Mouse (Mus musculus): ENCODE data around the gene Lsr. TPM values are rescaled to one million over a fixed set of nuclear protein-coding genes. Genes with fewer than 3 reads are reported as not detected.

The Lsr gene
- total RNA-seq (2015) (0.12 and 0.59 TPM in 2 replicates), total RNA-seq (2017) (0.33 and 0.68 TPM in 2 replicates)

DNA sequence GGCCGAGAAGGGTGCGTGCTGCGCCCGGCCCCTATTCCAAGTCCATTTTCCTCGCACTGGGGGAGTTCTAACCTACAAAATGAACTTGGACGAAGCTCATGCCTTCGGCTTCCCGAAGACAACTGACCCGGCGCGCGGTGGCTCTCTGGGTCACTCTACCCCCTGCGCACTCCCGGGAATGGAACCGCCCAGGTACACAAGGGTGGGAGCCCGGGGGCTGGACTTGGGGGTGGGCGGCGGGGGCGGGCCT is at the start of gene Lsr:
Lsr (minus strand) TSS at position 214 of the 250 bp plus-strand sequence.
- no peak for ATAC-seq (replicated peaks; ENCODE audit: poor library complexity)

DNA sequence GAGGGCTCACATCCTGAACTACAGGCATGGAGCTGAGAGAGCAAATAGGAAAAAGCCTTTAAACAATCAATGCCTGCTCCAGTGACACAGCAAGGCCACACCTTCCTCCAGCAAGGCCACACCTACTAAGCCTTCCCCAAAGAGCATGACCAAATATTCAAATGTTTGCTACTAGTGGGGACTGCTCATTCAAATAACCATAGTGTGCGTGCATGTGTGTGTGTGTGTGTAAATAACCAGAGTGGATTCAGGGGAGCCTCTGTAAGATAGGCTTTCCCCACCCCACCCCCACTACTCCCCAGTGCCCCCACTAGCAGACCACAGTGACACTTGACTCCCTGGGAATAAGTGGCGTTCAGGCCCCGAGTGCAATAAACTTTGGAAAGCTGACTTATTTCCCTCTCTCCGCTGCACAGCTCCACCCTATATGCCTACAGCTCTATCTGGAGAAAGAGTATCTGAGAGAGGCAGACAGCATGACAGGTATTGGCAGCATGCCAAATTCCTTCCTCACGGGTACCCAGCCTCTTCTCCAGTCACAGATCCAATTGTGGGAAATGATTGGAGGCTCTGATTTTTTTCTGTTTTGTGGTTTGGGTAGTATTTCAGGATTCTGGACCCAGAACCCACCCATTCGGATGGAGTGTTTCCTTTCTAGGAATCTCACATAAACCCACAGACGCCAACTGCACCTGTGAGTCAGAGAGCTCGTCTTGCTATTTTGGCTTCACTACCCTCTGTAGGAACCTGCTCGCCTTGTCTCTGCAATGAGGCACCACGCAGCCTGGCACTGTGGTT is 44.0 kb upstream of the Lsr start:
- no peak for ATAC-seq (replicated peaks; ENCODE audit: poor library complexity)

DNA sequence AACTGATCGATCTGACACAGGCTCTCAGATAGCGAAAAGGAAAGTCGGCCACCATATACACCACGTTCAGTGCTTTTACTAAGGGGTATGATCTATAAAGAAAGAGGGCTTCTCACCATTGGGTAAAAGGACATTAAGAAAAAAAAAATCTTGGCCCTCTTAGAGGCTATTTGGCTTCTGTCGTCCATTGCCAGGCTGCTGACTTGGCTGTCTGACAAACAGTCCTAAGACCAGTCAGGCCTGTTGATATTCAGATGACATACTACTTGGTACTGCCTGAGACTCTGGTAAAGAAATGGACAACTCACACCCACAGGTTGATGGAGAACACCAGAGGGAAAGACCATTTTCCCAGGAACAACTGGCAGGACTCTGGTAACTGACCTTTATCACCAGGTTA is 39.7 kb upstream of the Lsr start:
- no peak for ATAC-seq (replicated peaks; ENCODE audit: poor library complexity)

DNA sequence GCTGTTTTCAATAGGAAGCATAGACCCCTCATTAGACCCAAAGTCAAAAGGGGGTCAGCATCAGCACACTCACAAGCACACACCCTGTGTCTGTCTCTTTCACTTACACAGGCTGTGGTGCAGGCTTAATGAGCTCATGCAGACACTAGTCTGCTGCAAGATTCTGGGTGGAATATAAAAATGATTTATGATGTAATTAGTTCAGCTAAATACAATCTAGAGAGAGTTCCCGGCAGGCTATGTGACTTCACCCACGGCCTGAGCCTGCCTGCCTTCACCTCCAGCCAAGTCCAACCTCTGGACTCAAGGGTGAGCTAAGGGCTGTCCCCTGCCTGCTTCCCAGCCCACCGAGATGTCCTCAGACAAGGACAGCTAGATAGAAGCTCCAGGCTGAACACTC is 35.6 kb upstream of the Lsr start:
- no peak for ATAC-seq (replicated peaks; ENCODE audit: poor library complexity)

GRCm38 (mm10) chr7:31008175-31008574 is 34.9 kb upstream of the Lsr start:
- peak; percentile 93 for ATAC-seq (replicated peaks; ENCODE audit: poor library complexity)

GRCm38 (mm10) chr7:31007775-31008174 is 34.5 kb upstream of the Lsr start:
- ATAC-seq (replicated peaks; ENCODE audit: poor library complexity), result peak; percentile 56

- peak; percentile 89 for ATAC-seq (replicated peaks; ENCODE audit: poor library complexity)
These were observed 29.4 kb upstream of the Lsr start for GRCm38 (mm10) chr7:31002650-31003049.

DNA sequence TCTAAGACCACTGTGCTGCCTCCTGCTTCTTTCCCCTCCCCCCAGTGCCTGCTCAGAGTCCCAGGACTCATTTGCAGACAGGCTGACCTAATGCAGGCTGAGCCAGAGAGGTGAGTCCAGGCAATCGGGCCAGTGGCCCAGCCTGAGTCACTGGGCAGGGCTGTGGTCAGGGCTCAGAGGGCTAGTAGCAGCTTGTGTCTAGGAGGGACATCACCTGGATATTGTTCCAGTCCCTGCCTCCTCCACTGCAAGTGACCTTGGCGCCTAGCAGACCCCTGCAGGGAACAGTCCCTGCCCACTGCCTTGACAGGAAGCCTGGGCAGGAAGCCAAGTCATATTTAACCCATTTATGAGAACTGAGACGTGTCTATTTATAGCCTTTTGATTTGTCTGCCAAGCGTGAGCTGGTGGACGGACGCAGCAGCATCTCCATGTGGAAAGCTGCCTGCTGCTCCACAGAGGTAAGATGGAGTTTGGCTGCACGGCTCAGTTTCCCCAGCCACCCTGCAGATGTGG is 27.3 kb upstream of the Lsr start:
- peak; percentile 66 for ATAC-seq (replicated peaks; ENCODE audit: poor library complexity)

GRCm38 (mm10) chr7:30996491-30996890 is 23.2 kb upstream of the Lsr start:
- ATAC-seq (replicated peaks; ENCODE audit: poor library complexity), result no peak

- ATAC-seq (replicated peaks; ENCODE audit: poor library complexity), result no peak
These were observed 20.7 kb upstream of the Lsr start for GRCm38 (mm10) chr7:30993986-30994385.

DNA sequence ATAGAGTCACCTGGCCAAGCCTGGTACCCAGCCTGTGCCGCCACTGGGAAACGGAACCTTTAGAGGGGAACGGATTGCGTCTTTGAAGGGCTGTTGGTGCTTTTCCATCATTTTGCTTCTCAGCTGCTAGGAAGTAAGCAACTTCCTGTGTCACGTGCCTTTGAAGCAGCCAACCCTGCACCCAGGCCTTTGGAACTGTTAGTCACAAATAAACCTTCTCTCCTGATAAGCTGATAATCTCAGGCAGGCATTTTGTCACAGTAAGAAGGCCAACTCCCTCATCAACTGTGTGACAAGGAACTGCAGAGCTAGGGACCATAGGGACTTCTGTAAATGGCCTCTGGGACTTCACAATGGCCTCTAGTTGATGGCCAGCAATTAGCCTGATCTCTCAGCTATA is 18.9 kb upstream of the Lsr start:
- ATAC-seq (replicated peaks; ENCODE audit: poor library complexity), result no peak; the same call in 1 of the 2 replicates

DNA sequence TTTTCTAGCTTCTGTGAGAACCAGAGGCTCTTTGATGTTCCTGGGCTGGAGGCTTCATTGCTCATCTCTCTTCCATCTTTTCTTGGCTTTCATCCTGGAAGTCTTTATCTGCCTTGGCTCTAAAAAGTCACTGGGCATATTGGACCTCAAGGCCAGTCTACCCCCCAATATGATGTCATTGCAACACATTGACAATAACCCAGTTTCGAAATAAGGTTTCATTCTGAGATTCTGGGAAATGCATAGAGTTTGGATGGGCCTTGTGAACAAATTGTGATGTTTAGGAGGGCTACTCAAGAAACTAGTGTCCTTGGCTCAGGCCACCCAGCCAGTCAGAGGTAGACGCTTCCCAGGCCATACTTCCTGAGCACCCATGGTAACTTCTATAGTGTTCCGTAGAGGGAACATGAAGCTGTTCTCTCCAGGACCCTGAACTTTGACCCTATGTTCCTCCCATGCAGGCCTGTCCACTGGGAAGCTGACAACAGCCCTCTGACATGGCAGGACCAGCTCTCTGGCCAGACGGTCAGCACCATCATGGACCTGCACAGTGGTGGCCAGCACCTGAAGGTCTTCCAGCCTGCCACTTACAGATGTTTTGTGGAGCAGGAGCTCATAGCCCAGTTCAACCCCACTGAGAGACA is 15.4 kb upstream of the Lsr start:
- no peak for ATAC-seq (replicated peaks; ENCODE audit: poor library complexity)

GRCm38 (mm10) chr7:30985357-30985756 is 12.1 kb upstream of the Lsr start:
- ATAC-seq (replicated peaks; ENCODE audit: poor library complexity), result no peak

DNA sequence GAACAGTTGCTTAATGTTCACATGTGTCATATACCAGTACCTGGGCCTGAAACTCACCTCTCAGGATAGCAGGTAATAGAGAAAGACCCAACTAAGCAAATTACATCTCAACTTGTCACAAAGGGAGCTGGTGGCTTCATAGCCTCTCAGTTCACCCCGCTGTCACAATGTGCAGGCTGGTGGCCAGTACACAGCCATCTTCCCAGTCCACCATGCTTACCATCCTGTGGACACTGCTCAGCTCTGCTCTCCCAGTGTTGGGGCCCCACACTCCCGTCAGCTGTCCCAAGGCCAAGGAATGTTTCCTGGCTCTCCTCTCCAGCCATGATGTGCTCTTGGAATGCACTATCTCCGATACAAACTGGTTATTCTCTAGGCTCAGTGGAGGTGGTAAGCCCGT is 8.4 kb upstream of the Lsr start:
- ATAC-seq (replicated peaks; ENCODE audit: poor library complexity), result no peak

- ATAC-seq (replicated peaks; ENCODE audit: poor library complexity), result peak; percentile 92
These were observed 431 bp upstream of the Lsr start, which contains the start of gene Fam187b for GRCm38 (mm10) chr7:30973501-30974289. Gene Fam187b, plus strand, starts transcription at chr7:30973790.

- ATAC-seq (replicated peaks; ENCODE audit: poor library complexity), result peak; percentile 28
These were observed 626 bp downstream of the Lsr start for GRCm38 (mm10) chr7:30972426-30973250.

- no peak for ATAC-seq (replicated peaks; ENCODE audit: poor library complexity)
These were observed 1.4 kb downstream of the Lsr start for GRCm38 (mm10) chr7:30971901-30972300.

GRCm38 (mm10) chr7:30969174-30969573 is 4.1 kb downstream of the Lsr start:
- no peak for ATAC-seq (replicated peaks; ENCODE audit: poor library complexity)

DNA sequence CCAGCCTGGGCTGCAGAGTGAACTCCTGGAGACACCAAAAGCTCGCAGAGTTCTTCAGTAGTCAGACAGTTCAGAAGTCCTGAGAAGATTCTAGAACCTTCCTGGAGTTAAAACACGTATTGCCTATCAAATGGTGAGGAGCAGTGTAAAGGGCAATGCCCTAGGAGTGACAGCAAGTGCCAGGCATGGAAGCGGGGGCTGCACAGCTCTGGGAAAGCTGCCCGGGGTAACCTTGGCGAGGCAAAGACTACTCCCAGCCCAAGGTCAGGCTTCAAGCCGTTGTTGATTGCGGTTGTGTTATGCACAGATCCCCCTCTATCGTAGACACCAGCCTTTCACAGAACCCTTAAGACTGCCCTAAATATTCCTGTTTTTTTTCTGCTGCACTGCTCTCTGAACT is 4.7 kb downstream of the Lsr start:
- no peak for ATAC-seq (replicated peaks; ENCODE audit: poor library complexity)

GRCm38 (mm10) chr7:30966657-30967056 is 6.6 kb downstream of the Lsr start:
- ATAC-seq (replicated peaks; ENCODE audit: poor library complexity), result peak; percentile 71

DNA sequence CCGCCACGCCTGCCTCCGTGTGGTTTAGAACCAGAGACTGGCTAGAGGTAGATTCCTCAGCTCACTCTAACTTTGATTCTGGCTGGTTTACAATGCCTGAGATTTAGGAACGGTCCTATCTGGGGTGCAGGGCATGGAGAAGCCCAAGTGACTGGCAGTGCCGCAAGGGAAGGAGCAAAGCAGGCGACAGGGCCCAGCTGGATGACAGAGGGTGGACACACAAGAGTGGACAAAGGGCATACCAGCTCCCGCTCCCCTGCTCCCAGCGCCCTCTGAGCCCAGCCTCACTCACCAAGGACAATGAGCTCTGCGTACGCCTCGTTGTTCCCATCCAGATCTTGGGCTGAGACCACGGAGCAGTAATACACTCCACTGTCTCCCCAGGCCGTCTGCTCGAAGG is 7.6 kb downstream of the Lsr start:
- ATAC-seq (replicated peaks; ENCODE audit: poor library complexity), result no peak
